8 mouse cellular contexts compared by ENCODE assay signal in genomic region chr10:30810967-30811293, GRCm38 (mm10). TPM values are rescaled to one million over a fixed set of nuclear protein-coding genes. Genes with fewer than 3 reads are reported as not detected.
A peak's percentile ranks its signal among the peaks of the same experiment; 100 is the strongest.
DNase-seq lines count a peak whose midpoint lies in the region; ATAC-seq lines count a peak whose summit lies in the region.

No protein-coding gene starts in this region.

- H3K79me2 ChIP-seq in macrophage (ENCODE audit: inconsistent target): no peaks in the 10 kb centered on the region

- H3K4me1 ChIP-seq in hindbrain, embryonic 15.5 days (replicated peaks): 0 out of 2 replicates have a peak, but pooled peaks cover 6% of the 10 kb centered on the region

- H3K9me3 ChIP-seq in hindbrain, embryonic 15.5 days: no peaks in the 10 kb centered on the region

- WGBS in hindbrain, embryonic 15.5 days: 6% methylated on average over 11 of the region's 11 CpGs
- 1% methylated on average over 11 of the region's 11 CpGs for WGBS in macrophage (ENCODE audit: missing documents)

- peak; percentile 81 for DNase-seq in T-cell, adult 2 months (ENCODE audit: low spot score)
- DNase-seq in cerebellum, postnatal 25 days: peak; percentile 83 to 84
- DNase-seq in frontal cortex, postnatal 36 days (ENCODE audit: low spot score in 2 of 2): peak; percentile 78 to 93
- peak; percentile 79 to 82 for DNase-seq in left cerebral cortex, adult 18-20 months (ENCODE audit: low spot score in 2 of 2)
- peak; percentile 85 for DNase-seq in right cerebral cortex, adult 18-20 months
- peak; percentile 67 for DNase-seq in urinary bladder, postnatal 25 days (ENCODE audit: low spot score)

- peak; percentile 97 for ATAC-seq in hindbrain, embryonic 15.5 days (ENCODE audit: low FRiP score, low read depth)

- H3K27me3 ChIP-seq in hindbrain, embryonic 15.5 days: no peaks in the 10 kb centered on the region

- peak overlapping the region; percentile 74 for H3K27ac ChIP-seq in hindbrain, embryonic 15.5 days (replicated peaks)
- no peak overlapping the region for H3K27ac ChIP-seq in macrophage

- peak overlapping the region; percentile 60 for H3K9ac ChIP-seq in hindbrain, embryonic 15.5 days

- H3K4me2 ChIP-seq in hindbrain, embryonic 15.5 days: peak overlapping the region; percentile 52

- no peaks in the 10 kb centered on the region for H3K36me3 ChIP-seq in hindbrain, embryonic 15.5 days
- no peaks in the 10 kb centered on the region for H3K36me3 ChIP-seq in macrophage (ENCODE audit: inconsistent target)

- H3K4me3 ChIP-seq in hindbrain, embryonic 15.5 days: peak overlapping the region; percentile 52
- H3K4me3 ChIP-seq in macrophage (ENCODE audit: inconsistent target): peak overlapping the region; percentile 28

RNA-seq across cellular contexts. Expression of gene Ncoa7, which starts 7.8 kb away (rescaled TPM):
- 18.9 and 20.5 TPM in 2 replicates for polyA plus RNA-seq in hindbrain, embryonic 15.5 days (2015; fragmentation: Nextera tagmentation; extraction: Ambion mirVana)
- 100 to 1,000 TPM in 1 of 2 experiments, 10 to 100 TPM in 1; 97.6 to 103 TPM for total RNA-seq in left cerebral cortex, adult 18-20 months (2021)
- total RNA-seq in macrophage (2018; cell fraction: chromatin; rRNA removed): 100 to 1,000 TPM in 8 of 26 experiments, 10 to 100 TPM in 18; 43.0 to 131 (median 86.1) TPM
- 10 to 100 TPM; 22.2 to 71.1 (median 34.7) TPM for total RNA-seq in macrophage (2018; cell fraction: cytosol; rRNA removed)
- total RNA-seq in macrophage (2018; cell fraction: nucleus; rRNA removed): 100 to 1,000 TPM in 2 of 26 experiments, 10 to 100 TPM in 24; 39.4 to 122 (median 71.4) TPM
- 19.1 to 26.7 TPM (median 25.4 TPM) in 3 replicates for polyA plus RNA-seq in macrophage (2018)

RNA-seq across cellular contexts. Expression of gene Hey2, which starts 31.7 kb away (rescaled TPM):
- polyA plus RNA-seq in hindbrain, embryonic 15.5 days (2015; fragmentation: Nextera tagmentation; extraction: Ambion mirVana): 5.6 and 6.6 TPM in 2 replicates
- total RNA-seq in left cerebral cortex, adult 18-20 months (2021): 1 to 10 TPM; 6.1 to 6.6 TPM
- under 1 TPM in 2 of 26 experiments, not detected in 24; 0.32 to 0.36 TPM for total RNA-seq in macrophage (2018; cell fraction: chromatin; rRNA removed)
- total RNA-seq in macrophage (2018; cell fraction: cytosol; rRNA removed): under 1 TPM in 1 of 26 experiments, not detected in 25; 0.05 TPM
- total RNA-seq in macrophage (2018; cell fraction: nucleus; rRNA removed): not detected
- not detected in 3 replicates for polyA plus RNA-seq in macrophage (2018)
